Mouse (Mus musculus) CH12.LX (cell line): ENCODE data around the gene Defb25.

Source experiments
- CHD2 ChIP-seq: IDR thresholded peaks from 2 replicates; pipeline ENCODE4 v1.6.1; 2011; ENCODE audit warnings: low read length, improper control_type of control experiment
- CTCF ChIP-seq, 2 experiments: IDR thresholded peaks in 1 of 2; conservative IDR thresholded peaks in 1 of 2; 2 replicates each; pipeline ENCODE4 v1.5.1; 2011 to 2012; ENCODE audit warnings: low read depth in 2 of 2, low read length in 2 of 2, improper control_type of control experiment in 1 of 2, inconsistent platforms in 1 of 2, mild to moderate bottlenecking in 1 of 2, moderate library complexity in 1 of 2
- E2F4 ChIP-seq: IDR thresholded peaks from 2 replicates; pipeline ENCODE4 v1.6.1; 2011; ENCODE audit warnings: low read depth, low read length, improper control_type of control experiment; ENCODE audit not compliant: insufficient replicate concordance
- ELF1 ChIP-seq: IDR thresholded peaks from 2 replicates; pipeline ENCODE4 v1.6.1; 2014; ENCODE audit warnings: low read depth, mild to moderate bottlenecking, inconsistent platforms, low read length, improper control_type of control experiment
- EP300 ChIP-seq: IDR thresholded peaks from 2 replicates; pipeline ENCODE4 v1.6.1; 2011; ENCODE audit warnings: low read length, improper control_type of control experiment
- MAFK ChIP-seq: IDR thresholded peaks from 2 replicates; pipeline ENCODE4 v1.6.1; 2011; ENCODE audit warnings: low read length, improper control_type of control experiment; ENCODE audit not compliant: insufficient replicate concordance
- MAZ ChIP-seq: IDR thresholded peaks from 2 replicates; pipeline ENCODE4 v1.6.1; 2012; ENCODE audit warnings: low read depth, mild to moderate bottlenecking, inconsistent platforms, low read length, improper control_type of control experiment, moderate library complexity
- NELFE ChIP-seq: IDR thresholded peaks from 2 replicates; pipeline ENCODE4 v1.6.1; 2011; ENCODE audit warnings: low read depth, low read length, improper control_type of control experiment
- NRF1 ChIP-seq: IDR thresholded peaks from 2 replicates; pipeline ENCODE4 v1.6.1; 2014; ENCODE audit warnings: low read depth, mild to moderate bottlenecking, inconsistent platforms, low read length, improper control_type of control experiment, moderate library complexity
- POLR2A ChIP-seq: IDR thresholded peaks from 2 replicates; pipeline ENCODE4 v1.6.1; 2011; ENCODE audit warnings: low read depth, mild to moderate bottlenecking, improper control_type of control experiment, low read length
- TCF12 ChIP-seq: IDR thresholded peaks from 2 replicates; pipeline ENCODE4 v1.6.1; 2014; ENCODE audit warnings: low read depth, mild to moderate bottlenecking, inconsistent platforms, low read length, improper control_type of control experiment
- UBTF ChIP-seq: IDR thresholded peaks from 2 replicates; pipeline ENCODE4 v1.6.1; 2012; ENCODE audit warnings: low read depth, mild to moderate bottlenecking, inconsistent platforms, low read length, improper control_type of control experiment, moderate library complexity
- USF2 ChIP-seq: conservative IDR thresholded peaks from 2 replicates; pipeline ENCODE4 v1.6.1; 2011; ENCODE audit warnings: low read depth, low read length, improper control_type of control experiment
- ZNF384 ChIP-seq: IDR thresholded peaks from 2 replicates; pipeline ENCODE4 v1.6.1; 2012; ENCODE audit warnings: low read depth, low read length, improper control_type of control experiment, inconsistent platforms

DNA sequence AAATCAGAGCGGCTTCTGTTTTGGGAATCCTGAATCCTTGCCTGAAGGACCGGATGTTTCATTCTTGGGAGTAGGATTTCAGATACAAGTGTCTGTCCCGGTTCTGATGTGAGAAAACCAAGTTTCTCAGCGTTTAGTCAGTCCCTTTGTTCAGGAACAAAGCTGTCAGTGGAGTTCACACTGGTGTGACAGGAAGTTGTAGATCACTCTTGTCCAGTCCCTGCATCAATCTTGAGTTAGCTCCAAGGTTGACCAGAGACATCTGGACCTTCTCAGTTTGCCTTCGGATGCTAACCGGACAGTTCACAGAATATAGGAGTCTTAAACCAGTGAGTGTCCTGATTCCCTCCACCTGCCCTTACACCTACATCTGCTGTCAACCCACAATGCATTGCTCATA lies 15.1 kb downstream of the Defb25 start:
- TF ChIP-seq CHD2: no peak
- no peak for TF ChIP-seq USF2
- TF ChIP-seq NRF1: no peak
- no peak for TF ChIP-seq CTCF (conservative IDR thresholded peaks at IDR 0.05 in 1 of 2, IDR thresholded peaks at IDR 0.05 in 1 of 2; ENCODE audit: low read depth in 2 of 2, low read length in 2 of 2)
- no peak for TF ChIP-seq EP300
- TF ChIP-seq ELF1: no peak
- TF ChIP-seq ZNF384: no peak
- no peak for TF ChIP-seq E2F4
- TF ChIP-seq TCF12: no peak
- no peak for TF ChIP-seq POLR2A
- no peak for TF ChIP-seq MAFK
- TF ChIP-seq UBTF: no peak
- no peak for TF ChIP-seq MAZ
- no peak for TF ChIP-seq NELFE
